Mouse (Mus musculus) megakaryocyte-erythroid progenitor cell, adult 5-6 weeks (primary cell): Measurements from ENCODE around the gene Calu. TPM values are rescaled to one million over a fixed set of nuclear protein-coding genes. Genes with fewer than 3 reads are reported as not detected.
A peak's percentile ranks its signal among the peaks of the same experiment; 100 is the strongest.
"Not testable (repeated sequence)": the region's sequence is repeated elsewhere in the genome, so short reads cannot be mapped to it uniquely, and the experiment has no call there.

Experiments used
- ATAC-seq: replicated peaks from 2 replicates; pipeline ENCODE4 v1.8.0; 2016; ENCODE audit warnings: mild to moderate bottlenecking, inconsistent platforms; ENCODE audit not compliant: severe bottlenecking, poor library complexity, low FRiP score, low TSS enrichment
- total RNA-seq, 2 experiments: library from RNA; stranded (forward) in 1 of 2; stranded (reverse) in 1 of 2; fragments of 200-1000, 215-1000 nt in 1 of 2; fragments of >200 nt in 1 of 2; fragmentation: Nextera tagmentation in 1 of 2; gene quantifications; 2 replicates each; pipeline ENCODE4 v1.2.3; 2014 to 2017

Gene Calu
- total RNA-seq, 2 experiments from 2014 or later, result 46.8 to 157 TPM

GRCm38 (mm10) chr6:29359386-29359785 is 11.5 kb downstream of the Calu start:
- ATAC-seq, result no peak

GRCm38 (mm10) chr6:29360211-29360610 is 12.3 kb downstream of the Calu start:
- ATAC-seq, result no peak

- no peak for ATAC-seq
Measured at GRCm38 (mm10) chr6:29362246-29363128, 14.6 kb downstream of the Calu start.

- no peak for ATAC-seq
Measured at GRCm38 (mm10) chr6:29363129-29363515, 15.3 kb downstream of the Calu start.

- ATAC-seq, result no peak
Measured at GRCm38 (mm10) chr6:29365277-29365676, 17.4 kb downstream of the Calu start.

GRCm38 (mm10) chr6:29377386-29377785 is 29.5 kb downstream of the Calu start:
- no peak for ATAC-seq

- no peak for ATAC-seq
Measured at GRCm38 (mm10) chr6:29378678-29379077, 30.8 kb downstream of the Calu start.

GRCm38 (mm10) chr6:29379954-29380353 is 32.1 kb downstream of the Calu start:
- ATAC-seq, result no peak

- no peak for ATAC-seq
Measured at GRCm38 (mm10) chr6:29382442-29382841, 34.6 kb downstream of the Calu start.

- peak; percentile 76 for ATAC-seq
Measured at GRCm38 (mm10) chr6:29388052-29388518, 40.2 kb downstream of the Calu start, which contains the start of gene Opn1sw. TSS of gene Opn1sw (minus strand) at chr6:29388468.

GRCm38 (mm10) chr6:29388606-29389080 is 40.8 kb downstream of the Calu start:
- ATAC-seq, result peak; percentile 91

- no peak for ATAC-seq
Measured at GRCm38 (mm10) chr6:29389425-29389824, 41.6 kb downstream of the Calu start.

GRCm38 (mm10) chr6:29390500-29390899 is 42.6 kb downstream of the Calu start:
- not testable (repeated sequence) for ATAC-seq

- not testable (repeated sequence) for ATAC-seq
Measured at GRCm38 (mm10) chr6:29391241-29391640, 43.4 kb downstream of the Calu start.

- no peak for ATAC-seq
Measured at GRCm38 (mm10) chr6:29391802-29392201, 43.9 kb downstream of the Calu start.

GRCm38 (mm10) chr6:29394286-29394685 is 46.4 kb downstream of the Calu start:
- no peak for ATAC-seq

GRCm38 (mm10) chr6:29395910-29396713 is 48.2 kb downstream of the Calu start, which contains the start of gene Ccdc136:
TSS of gene Ccdc136 (plus strand) at chr6:29396309.
- ATAC-seq, result peak; percentile 42; the same call in 1 of the 2 replicates

GRCm38 (mm10) chr6:29396714-29397540 is 49.1 kb downstream of the Calu start:
- 0 out of 2 replicates have a peak, but pooled peaks have one; percentile 9 for ATAC-seq

GRCm38 (mm10) chr6:29397575-29397974 is 49.7 kb downstream of the Calu start:
- ATAC-seq, result no peak
